Mouse (Mus musculus): Measurements from ENCODE around the gene Pla2g1b. TPM values are rescaled to one million over a fixed set of nuclear protein-coding genes. Genes with fewer than 3 reads are reported as not detected.
A peak's percentile ranks its signal among the peaks of the same experiment; 100 is the strongest.

The Pla2g1b gene
- total RNA-seq, 2 experiments from 2014 or later = not detected

DNA sequence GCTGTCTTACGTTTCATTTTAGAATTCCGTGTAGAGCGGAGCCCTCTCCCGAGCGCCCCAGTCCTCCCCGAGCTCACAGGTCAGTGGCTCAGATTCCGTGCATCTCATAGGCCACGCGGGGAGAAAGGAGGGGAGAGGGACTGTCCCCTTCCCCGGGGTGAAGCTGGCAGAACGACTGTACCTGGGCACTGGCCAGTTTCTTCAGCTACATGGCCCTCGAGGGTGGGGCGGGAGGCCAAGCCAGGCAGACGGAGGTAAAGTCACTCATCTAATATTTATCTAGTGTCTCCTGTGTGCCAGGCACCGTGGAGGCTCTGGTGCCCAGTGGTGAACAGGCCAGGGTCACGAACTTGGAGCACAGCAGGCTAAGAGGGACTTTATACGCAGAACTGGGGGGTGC lies 19.0 kb upstream of the Pla2g1b start:
- no peak for DNase-seq

DNA sequence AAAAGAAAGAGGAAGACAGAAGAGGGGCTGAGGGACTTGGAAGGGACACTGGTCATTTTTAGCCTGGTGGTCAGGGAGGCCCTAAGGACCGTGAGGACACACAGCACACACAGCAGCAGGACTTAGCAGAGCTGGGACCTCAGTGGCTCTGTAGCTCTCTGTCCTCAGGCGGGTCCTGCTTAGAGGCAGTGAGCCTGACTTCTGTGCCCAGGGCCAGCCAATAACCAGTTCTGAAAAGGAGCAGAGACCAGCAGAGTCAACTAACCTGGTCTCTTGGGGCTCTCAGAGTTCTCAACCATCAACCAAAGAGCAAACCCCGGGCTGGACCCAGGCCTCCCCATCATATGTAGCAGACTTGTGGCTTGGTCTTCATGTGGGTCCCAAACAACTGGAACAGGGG lies 16.8 kb upstream of the Pla2g1b start:
- DNase-seq = no peak

DNA sequence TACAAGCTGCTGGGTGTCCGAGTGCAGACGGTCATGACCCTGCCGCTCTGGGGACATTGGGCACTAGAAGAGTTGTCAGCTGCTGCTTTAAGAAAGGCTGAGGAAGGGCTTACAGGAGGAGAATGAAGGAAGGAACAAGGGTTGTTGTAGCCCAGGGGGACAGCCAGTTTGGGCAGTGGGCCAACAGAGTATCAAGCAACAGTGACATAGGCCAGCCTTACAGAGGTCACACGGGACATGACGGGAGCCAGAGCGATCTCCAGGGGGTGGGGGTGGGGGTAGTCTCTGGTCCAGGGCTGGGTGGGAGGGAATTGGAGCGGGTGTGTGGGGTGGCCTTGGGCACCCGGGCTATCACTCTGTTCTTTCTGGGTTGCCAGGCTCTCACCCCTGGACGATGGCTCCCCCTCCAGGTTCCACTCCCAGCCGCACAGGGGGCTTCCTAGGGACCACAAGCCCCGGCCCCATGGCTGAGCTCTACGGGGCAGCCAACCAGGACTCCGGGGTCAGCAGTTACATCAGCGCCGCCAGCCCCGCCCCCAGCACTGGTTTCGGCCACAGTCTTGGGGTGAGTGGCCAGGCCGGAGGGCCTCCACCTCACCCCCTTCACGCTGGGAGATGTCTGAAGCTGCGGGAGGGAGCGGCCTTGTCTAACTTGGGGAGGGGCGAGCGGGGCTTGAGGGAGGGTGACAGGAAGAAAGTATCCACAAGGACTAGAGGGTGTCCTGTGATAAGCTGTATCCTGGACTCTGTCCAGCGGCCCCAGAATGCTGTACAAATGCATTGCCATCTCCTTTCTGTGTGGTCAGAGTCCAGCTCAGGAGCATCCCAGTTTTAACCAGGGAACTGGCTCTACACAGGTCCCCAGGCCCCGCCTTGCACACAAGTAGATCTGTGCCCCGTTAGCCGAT lies 15.4 kb upstream of the Pla2g1b start:
- DNase-seq = no peak

DNA sequence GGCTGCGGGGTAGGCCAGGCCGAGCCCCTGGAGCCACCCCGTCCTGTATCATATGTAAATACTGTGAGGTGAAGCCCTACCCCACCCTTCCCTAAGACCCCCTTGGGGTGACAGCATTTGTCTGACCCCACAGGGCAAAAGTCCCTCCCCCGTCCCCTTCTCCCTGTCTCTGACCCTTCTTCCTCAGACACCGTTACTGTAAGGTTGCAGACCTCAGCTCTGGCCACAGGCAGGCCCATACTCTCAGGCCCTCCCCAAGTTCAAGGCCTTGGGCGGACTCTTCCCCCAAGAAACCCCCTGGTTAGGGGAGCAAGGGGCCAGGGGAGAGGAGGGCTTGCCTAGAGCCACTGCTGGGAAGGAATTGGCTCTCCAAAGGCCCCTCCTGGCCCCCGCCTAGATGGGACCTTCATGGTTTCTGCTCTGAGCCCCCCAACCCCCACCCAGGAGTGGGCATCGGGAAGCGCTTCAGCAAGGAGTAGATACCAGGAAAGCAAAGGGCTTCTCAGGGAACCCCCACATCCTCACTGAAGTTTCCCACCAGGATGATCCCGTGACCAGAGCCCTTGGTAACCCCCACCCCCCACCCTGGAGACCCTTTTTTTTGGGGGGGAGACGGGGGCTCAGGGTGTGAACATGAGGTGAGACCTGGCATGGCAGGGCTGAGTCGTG lies 11.5 kb upstream of the Pla2g1b start:
- no peak for DNase-seq

DNA sequence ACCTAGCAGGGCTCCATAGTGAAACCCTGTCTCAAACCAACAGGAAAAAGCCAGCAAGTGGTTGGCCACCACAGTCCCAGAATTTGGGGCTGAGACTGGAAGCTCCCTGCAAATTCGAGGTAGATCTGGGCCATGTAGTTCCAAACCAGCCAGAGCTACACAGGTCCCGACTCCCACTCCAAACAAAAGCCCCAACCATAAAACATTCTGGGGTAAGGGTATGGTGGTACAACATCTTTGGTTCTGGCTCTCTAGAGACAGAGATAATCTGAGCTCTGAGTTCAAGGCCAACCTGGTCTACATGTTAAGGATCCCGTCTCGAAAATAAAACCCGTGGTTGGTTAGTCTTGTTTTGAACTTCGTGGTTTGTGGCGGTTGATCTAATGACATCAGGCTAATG lies 10.2 kb upstream of the Pla2g1b start:
- DNase-seq = no peak

DNA sequence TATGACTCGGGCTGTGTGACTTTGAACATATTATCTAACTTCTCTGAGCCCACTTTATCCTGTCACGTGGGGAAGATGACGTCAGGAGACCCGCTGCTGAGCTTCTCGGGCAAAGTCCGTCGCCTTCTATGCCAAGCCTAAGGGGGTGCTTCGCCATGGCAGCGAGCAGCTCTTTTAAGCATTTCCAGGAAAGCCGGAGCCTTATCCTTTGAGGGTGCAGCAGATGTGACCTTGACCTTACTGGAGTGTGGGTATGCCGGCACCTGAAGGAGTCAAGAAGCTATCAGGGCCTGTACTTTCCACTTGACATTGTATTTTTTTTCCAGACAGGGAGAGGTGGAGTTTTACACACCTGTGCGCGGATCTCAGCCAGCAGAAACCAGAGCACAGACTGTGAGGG lies 7.1 kb upstream of the Pla2g1b start:
- no peak for DNase-seq

DNA sequence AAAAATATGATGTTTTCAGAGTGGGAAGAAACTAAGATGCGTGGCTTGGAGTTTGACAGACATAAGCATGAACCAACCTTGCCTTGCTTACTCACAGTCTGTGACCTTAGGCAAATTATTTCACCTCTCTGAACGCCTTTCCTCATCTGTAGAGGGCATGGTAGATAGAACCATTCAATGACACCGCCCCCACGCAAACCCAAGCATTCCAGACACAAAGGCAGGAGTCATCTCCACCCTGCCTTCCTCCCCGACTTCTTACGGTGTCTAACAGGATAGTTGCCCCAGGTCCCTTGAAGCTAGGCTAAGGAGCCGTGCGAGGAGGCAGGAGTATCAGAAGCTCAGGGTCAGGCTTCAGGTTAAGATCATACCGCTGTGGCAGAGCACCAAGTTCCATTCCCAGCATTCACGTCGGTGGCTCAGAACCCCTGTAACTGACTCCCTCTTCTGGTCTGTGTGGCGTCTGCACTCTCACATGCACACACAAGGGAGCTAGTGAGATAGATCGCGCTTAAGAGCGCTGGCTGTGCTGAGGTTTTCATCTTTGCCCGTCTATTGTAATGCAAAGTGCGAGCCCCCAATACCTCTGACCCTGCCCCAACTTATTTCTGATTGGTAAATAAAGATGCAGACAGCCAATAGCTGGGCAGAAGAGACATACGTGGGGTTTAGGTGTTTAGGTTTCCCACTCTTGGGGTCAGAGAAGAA lies 1.5 kb upstream of the Pla2g1b start:
- DNase-seq = no peak

DNA sequence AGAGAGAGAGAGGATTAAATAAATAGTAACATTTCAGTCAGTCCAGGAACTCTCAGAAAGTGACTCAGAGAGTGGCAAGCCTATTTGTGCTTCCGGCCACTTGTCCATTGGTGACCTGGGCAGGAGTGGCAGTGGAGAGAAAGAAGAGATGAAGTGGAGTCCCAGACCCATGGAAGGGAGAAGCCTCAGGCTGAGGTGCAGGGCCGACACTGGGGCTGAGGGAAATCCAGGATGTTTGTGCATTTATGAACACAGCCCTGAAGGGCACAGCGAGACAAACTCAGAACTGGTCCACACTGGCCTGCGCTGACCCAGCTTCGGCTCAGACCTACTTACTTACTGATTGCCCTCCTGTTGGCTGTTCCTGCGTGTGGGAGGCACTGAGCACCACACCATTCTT lies 3.7 kb downstream of the Pla2g1b start:
- DNase-seq = no peak

DNA sequence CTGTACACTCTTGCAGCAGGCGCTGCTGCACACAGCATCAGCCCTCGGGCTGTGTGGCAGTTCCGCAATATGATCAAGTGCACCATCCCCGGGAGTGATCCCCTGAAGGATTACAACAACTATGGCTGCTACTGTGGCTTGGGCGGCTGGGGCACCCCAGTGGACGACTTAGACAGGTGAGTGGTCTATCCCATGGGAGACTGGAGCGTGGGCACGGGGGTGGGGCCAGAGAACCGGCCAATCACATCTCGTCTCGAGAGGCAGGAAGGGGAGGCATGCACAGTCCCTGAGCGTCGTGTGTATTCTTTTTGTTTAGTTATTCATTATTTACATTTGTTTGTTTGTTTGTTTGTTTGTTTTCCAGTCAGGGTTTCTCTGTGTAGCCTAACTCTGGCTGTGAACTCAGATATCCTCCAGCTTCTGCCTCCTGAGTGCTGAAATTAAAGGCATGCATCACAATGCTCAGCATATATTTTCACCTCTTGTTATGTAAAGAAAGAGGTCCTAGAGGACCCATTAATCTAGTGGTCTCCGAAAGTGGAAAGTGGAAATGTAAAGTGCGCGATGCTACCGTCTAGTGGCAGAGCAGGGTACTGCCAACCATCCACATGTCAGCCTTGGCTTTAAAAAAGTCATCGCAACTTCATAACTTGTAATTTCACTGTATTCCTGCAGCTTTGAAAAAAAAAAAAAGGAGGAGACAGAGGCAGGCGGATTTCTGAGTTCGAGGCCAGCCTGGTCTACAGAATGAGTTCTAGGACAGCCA lies 4.9 kb downstream of the Pla2g1b start:
- peak in 1 of 2 experiments; percentile 81 for DNase-seq

DNA sequence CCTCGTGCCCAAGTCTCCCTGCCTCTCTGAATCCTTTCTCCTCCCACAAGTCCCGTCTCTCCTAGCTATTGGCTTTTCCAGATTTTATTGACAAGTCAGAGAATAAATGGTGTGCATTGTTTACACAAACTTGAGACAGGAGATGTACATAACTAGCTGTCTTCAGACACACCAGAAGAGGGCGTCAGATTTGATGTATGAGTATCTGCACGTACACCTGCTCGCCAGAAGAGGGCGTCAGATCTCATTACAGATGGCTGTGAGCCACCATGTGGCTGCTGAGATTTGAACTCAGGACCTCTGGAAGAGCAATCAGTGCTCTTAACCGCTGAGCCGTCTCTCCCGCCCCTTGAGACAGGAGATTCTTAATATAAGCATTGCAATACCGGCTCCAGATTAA lies 7.1 kb downstream of the Pla2g1b start:
- DNase-seq = no peak

DNA sequence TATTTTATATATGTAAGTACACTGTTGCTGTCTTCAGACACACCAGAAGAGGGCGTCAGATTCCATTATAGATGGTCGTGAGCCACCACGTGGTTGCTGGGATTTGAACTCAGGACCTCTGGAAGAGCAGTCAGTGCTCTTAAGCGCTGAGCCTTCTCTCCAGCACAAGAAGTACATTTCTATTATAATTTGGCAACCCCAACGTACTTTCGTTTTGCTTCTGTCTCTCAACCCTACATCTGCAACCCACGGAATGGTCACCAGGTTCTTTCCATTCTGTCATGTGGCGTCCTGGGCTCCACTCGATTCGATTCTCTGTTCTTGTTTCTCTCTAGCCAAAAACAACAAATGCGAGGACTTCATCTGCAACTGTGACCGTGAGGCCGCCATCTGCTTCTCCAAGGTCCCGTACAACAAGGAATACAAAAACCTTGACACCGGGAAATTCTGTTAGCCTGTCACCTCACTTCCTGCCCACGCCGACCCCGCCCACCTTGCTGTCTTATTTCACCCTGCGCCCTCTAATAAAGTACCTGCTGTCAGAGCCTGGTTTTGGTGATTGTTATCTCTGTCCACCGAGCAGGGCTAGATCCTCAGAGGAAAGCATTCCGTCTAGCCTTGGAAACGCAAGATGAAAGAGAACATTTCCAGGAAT lies 8.2 kb downstream of the Pla2g1b start:
- DNase-seq = no peak

DNA sequence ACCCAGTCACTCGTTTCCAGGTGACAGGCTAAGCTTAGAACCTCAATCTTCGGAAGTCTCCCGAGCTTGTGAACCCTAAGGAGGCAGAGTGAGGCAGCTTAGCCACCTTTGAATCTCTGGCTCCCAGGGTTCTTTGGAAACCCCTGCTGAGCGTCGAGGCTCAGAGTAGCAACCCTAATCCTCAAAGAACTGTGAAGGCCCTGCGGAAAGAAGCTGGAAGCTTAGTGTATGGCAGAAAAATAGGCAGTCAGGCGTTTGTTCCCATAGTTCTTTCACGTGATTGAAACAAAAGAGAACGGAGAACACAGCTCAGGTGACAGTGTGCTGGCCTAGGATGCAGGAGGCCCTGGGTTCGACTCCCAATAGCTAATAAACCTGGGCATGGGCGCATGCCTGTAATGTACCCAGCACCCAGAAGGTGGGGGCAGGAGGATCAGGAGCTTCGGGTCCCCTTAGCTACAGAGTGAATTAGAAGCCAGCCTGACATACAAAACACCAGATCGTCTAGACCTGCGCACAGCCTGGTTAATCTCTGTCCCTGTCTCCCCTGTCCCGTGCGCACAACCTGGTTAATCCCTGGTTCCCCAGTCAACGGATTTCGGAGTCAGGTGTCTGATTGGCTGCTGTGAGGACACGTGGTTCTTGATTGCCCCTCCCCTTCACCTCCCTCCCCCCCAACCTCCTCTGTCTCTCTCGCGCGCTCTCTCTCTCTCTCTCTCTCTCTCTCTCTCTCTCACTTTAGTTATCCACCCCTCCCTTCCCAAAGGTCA lies 9.5 kb downstream of the Pla2g1b start:
- peak; percentile 55 to 57 for DNase-seq

DNA sequence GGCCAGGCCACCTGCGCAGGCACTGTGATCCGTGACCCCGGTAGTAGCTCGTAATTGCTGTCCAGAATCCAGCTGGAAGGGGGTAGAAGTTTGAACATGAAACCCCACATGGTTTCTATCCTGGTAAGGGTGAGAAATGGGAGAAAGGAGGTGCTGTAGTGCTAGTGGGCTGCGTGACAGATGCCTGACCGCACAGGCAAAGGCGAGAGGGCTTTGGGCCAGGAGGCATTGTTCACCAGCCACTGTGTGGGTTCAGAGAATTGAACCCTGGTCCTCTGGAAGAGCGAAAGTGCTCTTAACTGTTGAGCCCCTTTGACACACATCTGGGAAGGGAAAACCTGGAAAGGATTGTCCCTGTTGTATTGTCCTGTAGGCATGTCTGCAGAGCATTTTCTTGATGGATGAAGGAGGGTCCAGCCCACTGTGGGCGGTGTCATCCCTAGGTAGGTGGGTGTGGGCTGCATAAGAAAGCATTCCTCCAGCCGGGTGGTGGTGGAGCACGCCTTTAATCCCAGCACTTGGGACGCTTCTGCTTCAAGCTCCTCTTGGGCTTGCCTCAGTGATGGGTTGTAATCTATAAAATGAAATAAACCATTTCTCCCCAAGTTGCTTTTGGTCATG lies 10.2 kb downstream of the Pla2g1b start:
- DNase-seq = no peak

DNA sequence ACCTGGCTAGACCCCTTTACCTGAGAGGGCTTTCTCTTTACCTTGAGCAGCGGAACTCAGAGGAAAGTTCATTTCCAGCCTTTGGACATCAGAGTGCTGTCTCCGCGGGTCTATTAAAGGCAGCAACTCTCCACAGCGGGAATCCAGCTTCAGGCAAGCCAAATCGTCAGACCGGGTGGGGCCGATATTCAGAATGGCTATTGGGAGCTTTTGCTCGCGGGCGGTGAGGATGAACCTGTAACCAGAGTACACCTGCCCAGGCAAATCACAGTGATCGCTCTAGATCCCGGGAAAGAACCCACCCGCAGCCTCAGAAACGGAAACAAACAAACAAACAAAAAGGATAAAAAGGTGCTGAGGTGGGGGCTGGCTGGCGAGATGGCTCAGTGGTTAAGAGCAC lies 13.5 kb downstream of the Pla2g1b start:
- no peak for DNase-seq

DNA sequence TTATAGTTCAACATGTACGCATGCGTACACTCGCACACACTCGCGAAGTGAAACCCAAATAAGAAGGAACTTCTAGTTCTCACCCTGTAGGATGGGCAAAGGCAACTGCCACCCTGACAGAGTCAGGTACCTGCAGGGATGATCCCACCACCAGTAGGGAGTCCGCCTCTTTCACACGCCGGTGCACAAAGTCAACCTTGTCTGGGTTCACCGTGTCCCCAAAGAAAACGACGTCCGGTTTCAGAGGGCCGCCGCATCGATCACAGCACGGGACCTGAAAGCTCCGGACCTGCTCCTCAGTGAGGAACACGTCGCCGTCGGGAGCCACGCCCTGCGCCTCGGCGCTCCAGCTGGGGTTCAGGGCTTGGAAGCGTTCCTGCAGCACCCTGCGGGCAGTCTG lies 14.0 kb downstream of the Pla2g1b start:
- DNase-seq = no peak

DNA sequence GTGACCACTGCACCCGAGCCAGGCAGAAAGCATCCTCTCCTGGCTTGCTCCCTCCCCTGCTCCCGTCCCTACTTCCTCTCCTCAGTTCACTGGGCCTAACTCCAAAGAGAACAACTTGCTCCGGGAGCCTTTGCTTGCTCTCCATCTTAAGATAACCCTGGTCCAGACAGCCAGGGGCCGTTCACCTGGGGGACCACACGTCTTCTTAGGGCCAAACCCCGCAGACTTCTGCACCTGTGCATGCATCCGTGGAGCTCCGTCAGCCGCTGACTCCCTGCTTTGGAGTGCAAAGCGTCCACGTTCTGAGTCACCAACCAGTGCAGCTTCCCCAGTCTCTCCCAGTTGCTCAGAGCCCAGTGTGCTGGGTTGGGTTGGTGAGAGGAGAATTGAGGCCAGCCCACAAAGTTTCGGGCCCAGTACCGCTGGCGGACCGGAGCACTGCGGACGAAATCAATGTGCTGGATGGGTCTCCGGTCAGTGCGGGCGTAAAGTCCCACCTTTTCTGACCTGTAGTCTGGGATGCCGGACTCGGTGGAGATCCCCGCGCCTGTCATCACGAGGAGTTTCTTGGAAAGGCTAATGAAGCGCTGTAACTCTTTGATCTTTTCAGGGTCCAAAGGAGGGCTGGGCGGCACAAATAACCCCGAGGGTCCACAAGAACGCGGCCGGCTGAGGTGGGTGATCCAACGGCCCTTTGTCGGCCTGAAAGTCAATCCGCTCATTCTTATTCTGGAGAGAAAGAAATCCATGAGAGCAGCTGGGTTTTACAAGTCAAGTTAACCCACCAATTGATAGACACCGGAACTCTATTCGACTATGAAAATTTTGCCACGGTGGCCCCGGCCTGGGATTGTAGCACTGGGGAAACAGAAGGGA lies 16.6 kb downstream of the Pla2g1b start:
- DNase-seq = no peak

DNA sequence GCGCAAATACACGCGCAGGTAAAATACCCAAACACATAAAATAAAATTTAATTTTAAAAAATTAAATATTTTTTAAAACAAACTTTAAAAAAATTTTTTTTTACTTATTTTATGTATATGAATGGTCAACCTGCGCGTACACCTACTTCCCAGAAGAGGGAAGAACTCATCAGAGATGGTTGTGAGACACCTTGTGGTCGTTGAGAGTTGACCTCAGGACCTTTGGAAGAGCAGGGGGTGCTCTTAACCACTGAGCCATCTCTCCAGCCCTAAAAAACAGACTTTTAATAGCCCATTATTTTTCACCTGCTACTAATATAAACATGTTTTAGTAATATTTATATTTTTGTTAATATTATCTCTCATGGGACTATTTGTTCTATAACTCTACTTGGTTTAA lies 17.3 kb downstream of the Pla2g1b start:
- DNase-seq = no peak

DNA sequence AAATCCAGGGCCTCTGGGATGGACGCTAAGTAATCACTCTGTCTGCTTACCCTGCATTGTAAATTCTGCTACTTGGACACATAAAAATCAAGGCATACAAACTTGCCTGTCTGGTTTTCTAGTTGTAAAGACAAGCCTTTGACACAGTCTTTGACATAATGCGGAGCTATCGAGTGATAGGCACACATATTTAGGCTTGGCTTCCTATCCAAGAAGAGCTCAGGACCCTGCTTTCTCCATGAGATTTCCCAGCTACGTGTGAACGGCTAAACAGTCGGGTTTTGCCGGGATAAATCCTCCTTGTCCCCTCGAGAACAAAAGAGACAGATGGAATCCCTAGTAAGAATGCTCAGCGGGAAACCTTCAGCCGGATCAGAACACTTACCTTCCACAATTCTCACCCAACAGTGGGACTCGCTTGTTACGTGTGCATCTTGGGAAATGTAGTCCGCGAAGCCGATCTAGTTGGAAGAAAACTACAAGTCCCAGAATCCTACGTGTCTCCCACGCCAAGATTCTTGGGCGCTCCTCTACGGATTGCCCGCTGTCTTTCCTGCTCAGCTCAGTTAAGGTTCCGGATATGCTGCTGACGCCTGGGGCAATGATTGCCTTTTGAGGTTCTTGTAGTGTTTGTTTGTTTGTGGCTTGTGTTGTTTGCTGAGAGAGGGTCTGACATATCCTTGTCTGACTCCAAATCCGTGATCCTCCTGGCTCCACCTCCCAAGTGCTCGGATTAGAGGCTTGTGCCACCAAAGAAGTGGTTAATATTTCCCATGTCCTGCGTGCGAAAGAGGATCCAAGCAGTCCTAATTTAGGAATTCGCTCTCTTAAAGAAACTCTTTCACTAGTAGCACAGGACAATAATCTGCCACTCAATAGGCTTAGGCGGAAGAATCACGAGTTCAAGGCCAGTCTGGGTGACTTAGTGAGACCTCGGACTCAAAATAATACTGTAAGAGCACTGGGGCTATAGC lies 18.2 kb downstream of the Pla2g1b start, which contains the start of gene Sirt4:
Gene Sirt4 (minus strand): TSS at position 779 of the 974 bp plus-strand sequence.
- peak; percentile 94 to 95 for DNase-seq

Data from heart, adult 18-20 months (tissue).